Mouse (Mus musculus): ENCODE measurements around the gene Slc48a1. TPM values are rescaled to one million over a fixed set of nuclear protein-coding genes. Genes with fewer than 3 reads are reported as not detected.
A peak's percentile ranks its signal among the peaks of the same experiment; 100 is the strongest.

The Slc48a1 gene
- polyA plus RNA-seq, 1 experiment from 2014 or later: 76.0 TPM

- Histone ChIP-seq H3K4me1 (ENCODE audit: control insufficient read depth, insufficient read depth, low read length) (peaks cover 20% of the 10 kb centered on the region), H3K4me2 (ENCODE audit: low read depth, low read length) (0 out of 2 replicates have a peak overlapping the region, but pooled peaks have one; percentile 5), H3K27ac (ENCODE audit: low read length) (no peak overlapping the region), H3K4me3 (ENCODE audit: low read length) (no peak overlapping the region), H3K36me3 (ENCODE audit: control insufficient read depth, insufficient read depth) (peaks cover 7% of the 10 kb centered on the region; the same call in 1 of the 2 replicates), H3K9me3 (replicated peaks; ENCODE audit: control insufficient read depth, low read length) (no peaks in the 10 kb centered on the region), H3K9ac (ENCODE audit: low read length) (no peak overlapping the region), H3K27me3 (ENCODE audit: control insufficient read depth, insufficient read depth, low read length) (no peaks in the 10 kb centered on the region)
- ATAC-seq (replicated peaks; ENCODE audit: extremely low read depth, insufficient read depth, low FRiP score): no peak
- 68% methylated on average over 19 of the region's 19 CpGs for WGBS
Observed at GRCm38 (mm10) chr15:97787799-97788667, 9.7 kb downstream of the Slc48a1 start.

- no peak overlapping the region for H3K9ac ChIP-seq (ENCODE audit: low read length)
- no peaks in the 10 kb centered on the region for H3K9me3 ChIP-seq (replicated peaks; ENCODE audit: control insufficient read depth, low read length)
- no peak overlapping the region for H3K4me2 ChIP-seq (ENCODE audit: low read depth, low read length)
- 0 out of 2 replicates have a peak overlapping the region, but pooled peaks have one; percentile 11 for H3K27ac ChIP-seq (ENCODE audit: low read length)
- H3K27me3 ChIP-seq (ENCODE audit: control insufficient read depth, insufficient read depth, low read length): no peaks in the 10 kb centered on the region
- peaks cover 10% of the 10 kb centered on the region for H3K36me3 ChIP-seq (ENCODE audit: control insufficient read depth, insufficient read depth)
- no peak overlapping the region for H3K4me3 ChIP-seq (ENCODE audit: low read length)
- ATAC-seq (replicated peaks; ENCODE audit: extremely low read depth, insufficient read depth, low FRiP score): no peak
- WGBS: 39% methylated on average over 6 of the region's 6 CpGs
- peaks cover 19% of the 10 kb centered on the region for H3K4me1 ChIP-seq (ENCODE audit: control insufficient read depth, insufficient read depth, low read length)
Observed at GRCm38 (mm10) chr15:97788821-97789220, 10.5 kb downstream of the Slc48a1 start.

- H3K4me2 ChIP-seq (ENCODE audit: low read depth, low read length): no peak overlapping the region
- H3K27ac ChIP-seq (ENCODE audit: low read length): no peak overlapping the region
- H3K9ac ChIP-seq (ENCODE audit: low read length): no peak overlapping the region
- ATAC-seq (replicated peaks; ENCODE audit: extremely low read depth, insufficient read depth, low FRiP score): 0 out of 2 replicates have a peak, but pooled peaks have one; percentile 8
- no peaks in the 10 kb centered on the region for H3K27me3 ChIP-seq (ENCODE audit: control insufficient read depth, insufficient read depth, low read length)
- no peak overlapping the region for H3K4me3 ChIP-seq (ENCODE audit: low read length)
- H3K4me1 ChIP-seq (ENCODE audit: control insufficient read depth, insufficient read depth, low read length): peaks cover 17% of the 10 kb centered on the region
- WGBS: 56% methylated on average over 20 of the region's 20 CpGs
- peaks cover 22% of the 10 kb centered on the region for H3K36me3 ChIP-seq (ENCODE audit: control insufficient read depth, insufficient read depth)
- no peaks in the 10 kb centered on the region for H3K9me3 ChIP-seq (replicated peaks; ENCODE audit: control insufficient read depth, low read length)
Observed at GRCm38 (mm10) chr15:97789761-97790505, 11.6 kb downstream of the Slc48a1 start.

GRCm38 (mm10) chr15:97791126-97791700 lies 12.9 kb downstream of the Slc48a1 start:
- Histone ChIP-seq H3K27me3 (ENCODE audit: control insufficient read depth, insufficient read depth, low read length) (no peaks in the 10 kb centered on the region), H3K4me1 (ENCODE audit: control insufficient read depth, insufficient read depth, low read length) (peaks cover 10% of the 10 kb centered on the region), H3K36me3 (ENCODE audit: control insufficient read depth, insufficient read depth) (peaks cover 28% of the 10 kb centered on the region), H3K9ac (ENCODE audit: low read length) (no peak overlapping the region), H3K4me3 (ENCODE audit: low read length) (no peak overlapping the region), H3K27ac (ENCODE audit: low read length) (no peak overlapping the region), H3K9me3 (replicated peaks; ENCODE audit: control insufficient read depth, low read length) (no peaks in the 10 kb centered on the region), H3K4me2 (ENCODE audit: low read depth, low read length) (no peak overlapping the region)
- WGBS: 80% methylated on average over 11 of the region's 11 CpGs
- ATAC-seq (replicated peaks; ENCODE audit: extremely low read depth, insufficient read depth, low FRiP score): no peak

GRCm38 (mm10) chr15:97793386-97794153 lies 15.2 kb downstream of the Slc48a1 start:
- Histone ChIP-seq H3K4me2 (ENCODE audit: low read depth, low read length) (no peak overlapping the region), H3K27me3 (ENCODE audit: control insufficient read depth, insufficient read depth, low read length) (no peaks in the 10 kb centered on the region), H3K4me1 (ENCODE audit: control insufficient read depth, insufficient read depth, low read length) (peaks cover 2% of the 10 kb centered on the region; the same call in 1 of the 2 replicates), H3K9me3 (replicated peaks; ENCODE audit: control insufficient read depth, low read length) (no peaks in the 10 kb centered on the region), H3K9ac (ENCODE audit: low read length) (no peak overlapping the region), H3K27ac (ENCODE audit: low read length) (no peak overlapping the region), H3K4me3 (ENCODE audit: low read length) (no peak overlapping the region), H3K36me3 (ENCODE audit: control insufficient read depth, insufficient read depth) (peaks cover 41% of the 10 kb centered on the region)
- ATAC-seq (replicated peaks; ENCODE audit: extremely low read depth, insufficient read depth, low FRiP score): no peak
- 89% methylated on average over 18 of the region's 18 CpGs for WGBS

GRCm38 (mm10) chr15:97794268-97794667 lies 15.9 kb downstream of the Slc48a1 start:
- ATAC-seq (replicated peaks; ENCODE audit: extremely low read depth, insufficient read depth, low FRiP score): no peak
- Histone ChIP-seq H3K27me3 (ENCODE audit: control insufficient read depth, insufficient read depth, low read length) (no peaks in the 10 kb centered on the region), H3K36me3 (ENCODE audit: control insufficient read depth, insufficient read depth) (peaks cover 44% of the 10 kb centered on the region), H3K4me3 (ENCODE audit: low read length) (no peak overlapping the region), H3K4me1 (ENCODE audit: control insufficient read depth, insufficient read depth, low read length) (no peaks in the 10 kb centered on the region), H3K27ac (ENCODE audit: low read length) (no peak overlapping the region), H3K4me2 (ENCODE audit: low read depth, low read length) (no peak overlapping the region), H3K9ac (ENCODE audit: low read length) (no peak overlapping the region), H3K9me3 (replicated peaks; ENCODE audit: control insufficient read depth, low read length) (no peaks in the 10 kb centered on the region)
- WGBS: 73% methylated on average over 5 of the region's 5 CpGs

GRCm38 (mm10) chr15:97795559-97796235 lies 17.4 kb downstream of the Slc48a1 start:
- Histone ChIP-seq H3K4me1 (ENCODE audit: control insufficient read depth, insufficient read depth, low read length) (no peaks in the 10 kb centered on the region), H3K4me3 (ENCODE audit: low read length) (no peak overlapping the region), H3K27me3 (ENCODE audit: control insufficient read depth, insufficient read depth, low read length) (no peaks in the 10 kb centered on the region), H3K4me2 (ENCODE audit: low read depth, low read length) (no peak overlapping the region), H3K9ac (ENCODE audit: low read length) (no peak overlapping the region), H3K36me3 (ENCODE audit: control insufficient read depth, insufficient read depth) (peaks cover 50% of the 10 kb centered on the region), H3K27ac (ENCODE audit: low read length) (no peak overlapping the region), H3K9me3 (replicated peaks; ENCODE audit: control insufficient read depth, low read length) (no peaks in the 10 kb centered on the region)
- ATAC-seq (replicated peaks; ENCODE audit: extremely low read depth, insufficient read depth, low FRiP score): no peak
- 97% methylated on average over 10 of the region's 10 CpGs for WGBS

- ATAC-seq (replicated peaks; ENCODE audit: extremely low read depth, insufficient read depth, low FRiP score): no peak
- Histone ChIP-seq H3K4me3 (ENCODE audit: low read length) (no peak overlapping the region), H3K9ac (ENCODE audit: low read length) (no peak overlapping the region), H3K27ac (ENCODE audit: low read length) (no peak overlapping the region), H3K9me3 (replicated peaks; ENCODE audit: control insufficient read depth, low read length) (no peaks in the 10 kb centered on the region), H3K36me3 (ENCODE audit: control insufficient read depth, insufficient read depth) (peaks cover 55% of the 10 kb centered on the region), H3K4me2 (ENCODE audit: low read depth, low read length) (no peak overlapping the region), H3K27me3 (ENCODE audit: control insufficient read depth, insufficient read depth, low read length) (no peaks in the 10 kb centered on the region), H3K4me1 (ENCODE audit: control insufficient read depth, insufficient read depth, low read length) (no peaks in the 10 kb centered on the region)
- WGBS: 93% methylated on average over 17 of the region's 17 CpGs
Observed at GRCm38 (mm10) chr15:97796674-97797310, 18.5 kb downstream of the Slc48a1 start.
